Mouse (Mus musculus) thymus, adult 2 months (tissue): ENCODE measurements around the gene Slc10a7. TPM values are rescaled to one million over a fixed set of nuclear protein-coding genes. Genes with fewer than 3 reads are reported as not detected.

Experiments used
- DNase-seq: peaks from one replicate; pipeline ENCODE4 v3.0.0; 2021
- H3K27ac ChIP-seq: fragments of 200-500 bp; 2 replicates; pipeline ENCODE4 v1.5.1; 2012; ENCODE audit warnings: low read length, control low read depth; ENCODE audit not compliant: control insufficient read depth, insufficient read depth
- H3K27me3 ChIP-seq: fragments of 200-500 bp; 2 replicates; pipeline ENCODE4 v1.6.1; 2012; ENCODE audit warnings: mild to moderate bottlenecking, low read length, moderate library complexity, mixed read lengths; ENCODE audit not compliant: control insufficient read depth, insufficient read depth
- H3K36me3 ChIP-seq: fragments of 200-500 bp; 2 replicates; pipeline ENCODE4 v1.6.1; 2012; ENCODE audit warnings: mild to moderate bottlenecking, low read length, moderate library complexity; ENCODE audit not compliant: control insufficient read depth, insufficient read depth
- H3K4me1 ChIP-seq: fragments of 200-500 bp; replicated peaks from 2 replicates; pipeline ENCODE4 v1.6.1; 2012; ENCODE audit warnings: low read length; ENCODE audit not compliant: control insufficient read depth, insufficient read depth
- H3K4me3 ChIP-seq: fragments of 200-500 bp; 2 replicates; pipeline ENCODE4 v1.5.1; 2012; ENCODE audit warnings: mild to moderate bottlenecking, low read length, control low read depth, moderate library complexity; ENCODE audit not compliant: control insufficient read depth, insufficient read depth
- CTCF ChIP-seq: fragments of 200-500 bp; IDR thresholded peaks from 2 replicates; pipeline ENCODE4 v1.5.1; 2012; ENCODE audit warnings: mild to moderate bottlenecking, control low read depth, low read length, moderate library complexity, borderline replicate concordance; ENCODE audit not compliant: control insufficient read depth, poor library complexity, insufficient read depth; ENCODE audit errors: extremely low read depth
- POLR2A ChIP-seq: fragments of 200-500 bp; IDR thresholded peaks from 2 replicates; pipeline ENCODE4 v1.6.1; 2012; ENCODE audit warnings: mild to moderate bottlenecking, low read length, control low read depth, moderate library complexity; ENCODE audit not compliant: control insufficient read depth, poor library complexity, insufficient read depth; ENCODE audit errors: extremely low read depth
- WGBS: fragments of 180-500 bp; shearing (Covaris S2); methylation state at CpG from one replicate; pipeline ENCODE4 v1.1.7; 2018; 5-methylcytosine and 5-hydroxymethylcytosine counted together
- polyA plus RNA-seq: library from polyadenylated mRNA; depleted of rRNA; stranded (reverse); fragments of >200 nt; gene quantifications from 2 replicates; pipeline ENCODE4 v1.2.3, GENCODE M21; 2012

Gene Slc10a7
- polyA plus RNA-seq, 1 experiment = 22.1 TPM

- no peak overlapping the region for H3K4me3 ChIP-seq
- no peaks in the 10 kb centered on the region for H3K4me1 ChIP-seq
- DNase-seq = no peak
- 93% methylated on average over 10 of the region's 10 CpGs for WGBS
- no peaks in the 10 kb centered on the region for H3K27me3 ChIP-seq
- TF ChIP-seq CTCF = no peak
- TF ChIP-seq POLR2A = no peak
- no peak overlapping the region for H3K27ac ChIP-seq
- H3K36me3 ChIP-seq = no peaks in the 10 kb centered on the region
Measured at GRCm38 (mm10) chr8:78549971-78550751, 41.0 kb downstream of the Slc10a7 start.

DNA sequence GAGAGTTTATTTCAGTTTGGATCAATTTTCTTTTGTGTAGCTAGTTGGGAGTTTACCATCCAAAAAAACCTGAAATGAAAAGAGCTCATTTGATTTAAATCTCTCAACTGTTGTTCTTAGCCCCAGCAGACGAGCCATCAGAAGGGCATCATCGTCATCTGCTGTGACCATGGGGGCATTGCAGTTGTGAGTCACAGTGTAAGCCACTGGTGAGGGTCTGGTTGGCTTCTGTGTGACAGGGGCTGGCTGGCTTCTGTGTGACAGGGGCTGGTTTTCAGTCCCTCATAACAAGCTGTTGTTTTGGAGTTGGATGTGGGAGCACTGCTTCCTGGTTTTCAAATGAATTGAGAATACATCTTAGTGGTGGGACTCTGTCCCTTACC lies 41.6 kb downstream of the Slc10a7 start:
- H3K4me3 ChIP-seq = no peak overlapping the region
- no peaks in the 10 kb centered on the region for H3K36me3 ChIP-seq
- 97% methylated on average over 2 of the region's 2 CpGs for WGBS
- no peaks in the 10 kb centered on the region for H3K4me1 ChIP-seq
- DNase-seq = no peak
- no peaks in the 10 kb centered on the region for H3K27me3 ChIP-seq
- H3K27ac ChIP-seq = no peak overlapping the region
- TF ChIP-seq POLR2A (no peak), CTCF (no peak)

GRCm38 (mm10) chr8:78555817-78556216 lies 46.7 kb downstream of the Slc10a7 start:
- Histone ChIP-seq H3K4me3 (no peak overlapping the region), H3K27ac (no peak overlapping the region), H3K27me3 (no peaks in the 10 kb centered on the region), H3K36me3 (no peaks in the 10 kb centered on the region), H3K4me1 (no peaks in the 10 kb centered on the region)
- WGBS = 98% methylated on average over 4 of the region's 4 CpGs
- TF ChIP-seq POLR2A (no peak), CTCF (no peak)
- DNase-seq = no peak

GRCm38 (mm10) chr8:78556773-78557434 lies 47.8 kb downstream of the Slc10a7 start:
- H3K27me3 ChIP-seq = no peaks in the 10 kb centered on the region
- no peak overlapping the region for H3K27ac ChIP-seq
- DNase-seq = no peak
- H3K4me1 ChIP-seq = no peaks in the 10 kb centered on the region
- WGBS = 95% methylated on average over 11 of the region's 11 CpGs
- no peaks in the 10 kb centered on the region for H3K36me3 ChIP-seq
- TF ChIP-seq CTCF = no peak
- TF ChIP-seq POLR2A = no peak
- H3K4me3 ChIP-seq = no peak overlapping the region

DNA sequence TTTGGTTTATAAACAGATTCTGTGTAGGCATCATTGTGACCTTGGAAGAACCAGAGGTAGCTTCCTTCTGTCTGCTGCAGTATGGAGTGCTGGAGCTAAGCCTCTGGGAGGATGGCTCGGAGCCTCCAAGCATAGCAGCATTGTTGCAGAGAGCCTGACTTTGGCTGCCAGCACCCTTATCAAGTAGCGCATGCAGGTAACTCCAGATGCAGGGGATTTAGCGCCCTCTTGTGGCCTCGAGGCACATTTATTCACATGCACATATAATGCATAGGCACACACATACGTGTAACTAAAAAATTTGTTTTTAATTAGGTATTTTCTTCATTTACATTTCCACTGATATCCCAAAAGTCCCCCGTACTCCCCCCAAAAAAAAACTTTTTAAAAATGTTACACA lies 52.5 kb downstream of the Slc10a7 start:
- no peak for DNase-seq
- WGBS = 95% methylated on average over 6 of the region's 6 CpGs
- no peak for TF ChIP-seq POLR2A
- H3K4me1 ChIP-seq = no peaks in the 10 kb centered on the region
- no peaks in the 10 kb centered on the region for H3K36me3 ChIP-seq
- H3K27ac ChIP-seq = no peak overlapping the region
- H3K4me3 ChIP-seq = no peak overlapping the region
- H3K27me3 ChIP-seq = no peaks in the 10 kb centered on the region

GRCm38 (mm10) chr8:78563466-78564058 lies 54.4 kb downstream of the Slc10a7 start:
- Histone ChIP-seq H3K4me3 (no peak overlapping the region), H3K36me3 (no peaks in the 10 kb centered on the region), H3K27ac (no peak overlapping the region), H3K4me1 (no peaks in the 10 kb centered on the region), H3K27me3 (no peaks in the 10 kb centered on the region)
- 95% methylated on average over 2 of the region's 2 CpGs for WGBS
- no peak for DNase-seq
- TF ChIP-seq CTCF = no peak
- no peak for TF ChIP-seq POLR2A
